Mouse (Mus musculus) C2C12 (cell line): Measurements from ENCODE around the gene Npm1. TPM values are rescaled to one million over a fixed set of nuclear protein-coding genes. Genes with fewer than 3 reads are reported as not detected.

ENCODE experiments used
- H3K27me3 ChIP-seq: one replicate; pipeline ENCODE4 v1.6.1; 2011; ENCODE audit not compliant: control insufficient read depth, insufficient read depth, insufficient read length
- H3K36me3 ChIP-seq: one replicate; pipeline ENCODE4 v1.6.1; 2011; ENCODE audit not compliant: control insufficient read depth, insufficient read depth
- H3K4me3 ChIP-seq: one replicate; pipeline ENCODE4 v1.5.1; 2011; ENCODE audit warnings: mild to moderate bottlenecking, control low read depth; ENCODE audit not compliant: poor library complexity, insufficient read depth, severe bottlenecking
- H3K79me2 ChIP-seq: one replicate; pipeline ENCODE4 v1.6.1; 2011; ENCODE audit not compliant: control insufficient read depth, insufficient read depth
- H3K79me3 ChIP-seq: one replicate; pipeline ENCODE4 v1.6.1; 2011; ENCODE audit warnings: low read depth, control low read depth
- H3ac ChIP-seq: one replicate; pipeline ENCODE3; 2011; ENCODE audit warnings: low read depth; ENCODE audit not compliant: control insufficient read depth, insufficient read length
- CEBPB ChIP-seq: IDR thresholded peaks from one replicate; pipeline ENCODE4 v1.6.1; 2011; ENCODE audit warnings: low read depth, mild to moderate bottlenecking, control low read depth, moderate library complexity
- CTCF ChIP-seq: IDR thresholded peaks from one replicate; pipeline ENCODE4 v1.5.1; 2011; ENCODE audit not compliant: control insufficient read depth, insufficient read depth, insufficient read length
- FOSL1 ChIP-seq: IDR thresholded peaks from one replicate; pipeline ENCODE4 v1.8.0; 2011; ENCODE audit warnings: mild to moderate bottlenecking, low read length; ENCODE audit not compliant: poor library complexity, insufficient read depth, severe bottlenecking
- MAX ChIP-seq: IDR thresholded peaks from one replicate; pipeline ENCODE4 v1.6.1; 2011; ENCODE audit warnings: mild to moderate bottlenecking, control low read depth
- MYOD1 ChIP-seq: IDR thresholded peaks from one replicate; pipeline ENCODE4 v1.6.1; 2011; ENCODE audit warnings: low read depth; ENCODE audit not compliant: control insufficient read depth, insufficient read length
- MYOG ChIP-seq: IDR thresholded peaks from one replicate; pipeline ENCODE4 v1.6.1; 2011; ENCODE audit not compliant: control insufficient read depth, insufficient read length; ENCODE audit errors: extremely low read depth
- USF1 ChIP-seq: IDR thresholded peaks from one replicate; pipeline ENCODE4 v1.6.1; 2011; ENCODE audit warnings: low read depth, mild to moderate bottlenecking, control low read depth, moderate library complexity
- polyA plus RNA-seq: library from polyadenylated mRNA; unstranded; fragments of >200 nt; fragmentation: generic; extraction: Trizol; gene quantifications from one replicate; pipeline ENCODE4 v1.2.1, GENCODE M21; 2012; ENCODE audit warnings: missing spikeins

The Npm1 gene
- polyA plus RNA-seq, 1 experiment: 702 TPM

DNA sequence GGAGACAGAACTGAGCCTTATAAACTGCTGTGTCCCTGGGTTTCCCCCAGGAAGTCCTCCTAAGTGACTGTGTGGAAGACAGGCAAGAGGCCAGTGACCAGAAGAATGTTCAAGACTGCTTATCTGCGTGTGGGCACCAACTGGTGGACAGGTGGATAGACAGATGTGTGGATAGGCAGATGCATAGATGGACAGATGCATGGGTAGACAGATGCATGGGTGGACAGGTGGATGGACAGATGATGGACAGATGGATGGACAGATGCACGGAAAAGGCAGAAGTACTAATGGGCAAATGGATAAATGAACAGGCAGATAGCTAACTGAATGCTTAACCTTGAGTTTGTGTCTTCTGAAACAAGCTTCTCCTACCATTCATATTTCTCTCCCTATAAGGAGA lies 52.9 kb downstream of the Npm1 start:
- no peak overlapping the region for H3K4me3 ChIP-seq
- TF ChIP-seq MYOD1 (peak; percentile 21), USF1 (no peak)
- no peaks in the 10 kb centered on the region for H3K79me2 ChIP-seq
- peaks cover 27% of the 10 kb centered on the region for H3K27me3 ChIP-seq
- no peak overlapping the region for H3ac ChIP-seq
- no peaks in the 10 kb centered on the region for H3K79me3 ChIP-seq
- no peaks in the 10 kb centered on the region for H3K36me3 ChIP-seq

DNA sequence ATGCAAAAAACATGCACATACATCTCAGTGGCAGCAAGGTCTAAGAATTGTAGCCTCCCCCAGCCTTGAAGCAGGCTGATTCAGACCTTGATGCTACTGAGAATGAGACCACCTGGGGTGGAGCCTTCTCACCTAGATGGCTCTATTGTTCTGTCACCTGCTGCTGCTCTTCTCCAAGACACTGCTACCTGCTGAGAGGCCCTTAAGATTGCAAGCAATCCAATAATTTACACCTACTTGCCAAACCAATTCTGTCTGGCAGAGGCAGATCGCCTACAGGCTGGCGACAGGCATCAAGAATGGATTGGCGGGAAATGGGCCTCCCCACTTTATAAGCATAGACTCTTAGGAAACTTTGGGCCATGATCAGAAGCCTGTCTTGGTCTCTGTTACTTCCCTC lies 55.5 kb downstream of the Npm1 start:
- H3K79me3 ChIP-seq: no peaks in the 10 kb centered on the region
- no peaks in the 10 kb centered on the region for H3K36me3 ChIP-seq
- H3K79me2 ChIP-seq: no peaks in the 10 kb centered on the region
- H3ac ChIP-seq: no peak overlapping the region
- TF ChIP-seq FOSL1: no peak
- no peak for TF ChIP-seq CEBPB
- no peak for TF ChIP-seq MYOG
- TF ChIP-seq USF1: no peak
- no peak overlapping the region for H3K4me3 ChIP-seq
- H3K27me3 ChIP-seq: peaks cover 20% of the 10 kb centered on the region

DNA sequence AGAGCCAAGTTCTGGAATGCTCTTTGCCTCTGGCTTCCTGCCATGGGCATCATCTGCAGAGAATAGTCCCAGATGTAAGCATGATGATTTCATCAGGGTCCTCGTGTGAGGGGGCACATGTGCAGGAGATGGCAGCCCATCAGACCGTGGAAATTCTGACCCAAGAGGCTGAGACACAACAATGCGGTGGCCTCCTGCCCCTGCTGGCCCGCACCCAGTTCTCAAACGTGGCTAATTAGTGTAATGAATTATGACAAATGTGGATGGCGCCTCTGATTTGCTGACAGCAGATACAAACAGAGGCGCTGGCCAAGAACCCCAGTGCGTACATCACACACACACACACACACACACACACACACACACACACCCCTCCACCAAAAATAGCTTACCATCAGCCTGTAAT lies 58.1 kb downstream of the Npm1 start:
- TF ChIP-seq CEBPB (no peak), MAX (no peak), USF1 (no peak), FOSL1 (no peak), MYOG (no peak), MYOD1 (no peak)
- Histone ChIP-seq H3K79me2 (no peaks in the 10 kb centered on the region), H3K4me3 (no peak overlapping the region), H3K27me3 (peaks cover 13% of the 10 kb centered on the region), H3ac (no peak overlapping the region), H3K79me3 (no peaks in the 10 kb centered on the region), H3K36me3 (no peaks in the 10 kb centered on the region)

DNA sequence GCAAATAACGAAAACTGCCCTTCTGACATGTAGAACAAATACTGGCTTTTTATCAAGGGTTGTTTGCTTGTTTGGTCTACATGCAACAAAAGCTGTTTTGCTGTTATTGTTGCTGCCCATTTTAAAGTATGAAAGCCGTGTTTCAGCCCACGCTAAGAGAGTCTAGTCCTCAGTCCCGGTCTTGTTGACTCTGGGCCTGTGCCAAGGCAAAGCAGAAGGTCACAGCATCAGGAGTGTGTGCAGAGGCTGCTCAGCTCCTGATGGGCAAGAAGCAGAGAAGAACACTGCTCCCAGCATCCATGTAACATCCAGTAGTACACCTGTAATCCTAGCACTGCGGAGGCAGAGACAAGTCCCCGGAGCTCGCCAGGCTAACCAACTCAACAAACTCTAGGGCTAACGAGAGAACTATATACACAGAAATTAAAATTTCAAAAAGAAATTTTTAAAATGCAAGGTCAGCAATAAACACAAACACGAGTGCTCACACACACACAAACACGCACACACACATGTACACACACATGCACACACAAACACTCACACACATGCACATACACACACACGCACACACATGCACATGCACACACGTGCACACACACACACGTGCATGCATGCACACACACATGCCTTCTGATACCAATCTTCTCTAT lies 59.6 kb downstream of the Npm1 start:
- Histone ChIP-seq H3ac (no peak overlapping the region), H3K79me3 (no peaks in the 10 kb centered on the region), H3K79me2 (no peaks in the 10 kb centered on the region), H3K27me3 (peaks cover 13% of the 10 kb centered on the region), H3K36me3 (no peaks in the 10 kb centered on the region), H3K4me3 (no peak overlapping the region)
- TF ChIP-seq CEBPB (no peak), MAX (no peak), CTCF (no peak), MYOG (no peak), FOSL1 (no peak), MYOD1 (no peak), USF1 (no peak)

Other genes with a start within 250 kb of the Npm1 start
- gene Fgf18, start 15.8 kb downstream of the Npm1 start, polyA plus RNA-seq: 0.12 TPM
- gene Tlx3, start 40.4 kb upstream of the Npm1 start, polyA plus RNA-seq: not detected
- gene Gm12117, start 113.5 kb upstream of the Npm1 start, polyA plus RNA-seq: not detected